Mouse (Mus musculus) gastrocnemius, postnatal 25 days (tissue): ENCODE measurements around the gene Klk8. TPM values are rescaled to one million over a fixed set of nuclear protein-coding genes. Genes with fewer than 3 reads are reported as not detected.

Experiments used
- DNase-seq: peaks from one replicate; pipeline ENCODE4 v3.0.0; 2022
- total RNA-seq, 2 experiments: library from RNA; stranded (reverse); gene quantifications; 1 replicate in 1 of 2; 2 replicates in 1 of 2; pipeline ENCODE4 v1.2.3; 2021

Gene Klk8
- total RNA-seq, 2 experiments from 2014 or later = 2.1 to 2.9 TPM

DNA sequence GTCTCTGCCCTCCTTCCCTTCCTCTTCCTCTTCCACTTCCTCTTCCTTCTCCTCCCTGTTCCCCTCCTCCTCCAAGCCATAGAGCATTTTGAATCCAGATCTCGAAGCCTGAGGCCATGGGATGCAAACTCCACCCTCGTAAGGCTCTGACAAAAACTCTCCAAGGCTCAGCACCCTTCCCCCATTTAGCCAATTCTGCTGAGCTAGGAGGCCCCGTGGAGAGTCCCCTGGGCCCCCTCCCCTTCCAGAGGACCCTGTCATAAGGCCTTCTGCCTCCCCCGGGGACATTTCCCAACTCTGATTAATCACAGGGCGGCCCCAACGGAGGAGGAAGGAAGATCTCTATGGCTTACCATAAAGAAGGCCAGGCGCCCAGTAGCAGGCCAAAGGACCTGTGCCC, 5.8 kb upstream of the Klk8 start, which contains the start of gene Klk9:
Klk9 (plus strand) TSS at position 301 of the 400 bp plus-strand sequence.
- DNase-seq = no peak

DNA sequence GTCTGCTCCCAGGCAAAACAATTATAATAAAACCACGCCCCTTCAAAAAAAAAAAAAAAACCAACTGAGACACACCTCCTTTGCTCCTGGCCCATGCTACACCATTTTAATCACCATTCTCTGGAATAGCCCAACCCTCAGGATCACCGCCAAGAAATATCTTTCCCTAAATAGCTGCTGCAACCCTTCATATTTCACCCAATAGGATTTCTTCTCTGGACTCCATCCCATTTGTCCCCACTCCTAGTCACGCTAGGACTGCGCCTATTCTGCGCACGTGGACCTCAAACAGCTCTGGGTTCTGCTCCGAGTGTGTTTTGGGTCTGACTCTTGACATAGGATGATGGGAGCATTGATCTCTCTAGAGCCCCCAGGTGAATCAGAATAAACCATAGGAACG, 1.0 kb upstream of the Klk8 start:
- no peak for DNase-seq

DNA sequence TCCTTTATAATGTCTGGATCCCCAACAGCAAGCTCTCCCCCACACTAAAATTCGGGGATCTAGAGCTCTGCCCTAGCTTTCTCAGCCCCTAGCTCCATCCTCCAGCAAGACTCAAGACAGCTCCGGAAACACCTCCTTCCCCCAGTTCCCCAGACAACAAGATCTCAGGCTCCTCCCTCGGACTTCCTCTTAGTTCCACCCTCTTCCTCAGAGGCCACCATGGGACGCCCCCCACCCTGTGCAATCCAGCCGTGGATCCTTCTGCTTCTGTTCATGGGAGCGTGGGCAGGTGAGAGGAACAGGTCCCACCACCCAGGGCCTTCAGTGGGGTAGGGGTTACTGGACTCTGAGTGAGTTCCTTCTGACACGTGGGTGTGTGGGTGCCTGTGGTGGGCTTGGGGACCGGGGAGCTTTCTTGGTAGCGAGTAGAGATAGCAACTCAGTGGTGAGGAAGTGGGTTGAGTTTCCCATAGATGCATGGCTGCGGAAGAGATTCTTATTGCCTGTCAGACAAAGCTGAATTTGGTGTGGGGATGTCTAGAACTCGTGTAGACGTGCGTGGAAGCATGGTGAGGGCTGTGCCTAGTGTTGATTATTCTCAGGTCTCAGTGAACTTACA, 576 bp downstream of the Klk8 start:
- DNase-seq = no peak

DNA sequence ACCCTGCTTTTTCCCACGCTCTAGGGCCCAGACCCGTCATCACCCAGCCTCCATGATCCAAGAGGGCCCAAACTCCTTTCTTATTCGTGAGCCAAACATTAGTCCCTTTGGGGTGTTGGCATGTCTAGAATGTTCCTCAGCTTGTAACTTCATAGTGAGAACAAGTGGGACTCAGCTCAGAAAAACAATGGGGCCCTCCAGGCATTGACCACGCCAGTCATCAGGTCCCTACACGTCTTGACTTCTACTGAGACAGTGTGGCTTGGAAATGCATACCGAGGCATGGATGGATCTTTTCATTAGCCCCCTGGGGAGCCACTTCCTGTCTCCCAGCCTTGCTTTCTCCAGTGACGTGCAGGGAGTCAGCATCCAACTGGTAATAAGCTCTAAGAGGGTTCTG, 2.5 kb downstream of the Klk8 start:
- no peak for DNase-seq

DNA sequence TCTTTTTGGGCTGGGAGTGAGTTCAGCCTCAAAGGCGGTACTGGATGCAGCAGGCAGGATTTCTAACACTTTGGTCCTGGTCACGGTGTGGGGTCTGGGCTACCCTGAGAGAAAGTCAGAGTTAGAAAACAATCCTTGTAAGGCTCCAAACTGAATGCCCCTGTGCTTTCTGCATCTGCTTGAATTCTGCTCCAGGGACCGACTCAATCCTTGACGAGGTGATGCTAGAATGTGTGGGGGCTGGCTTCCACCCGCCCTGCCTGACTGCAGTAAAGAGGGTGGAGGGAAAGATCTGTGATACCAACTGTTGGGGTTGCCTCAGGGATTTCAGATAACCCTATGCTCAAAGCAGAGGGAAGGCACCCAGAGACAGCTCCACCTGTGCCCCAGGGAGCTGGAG, 13.6 kb downstream of the Klk8 start, which contains the start of gene Klk7:
Klk7 (plus strand) TSS at position 301 of the 400 bp plus-strand sequence.
- DNase-seq = no peak

DNA sequence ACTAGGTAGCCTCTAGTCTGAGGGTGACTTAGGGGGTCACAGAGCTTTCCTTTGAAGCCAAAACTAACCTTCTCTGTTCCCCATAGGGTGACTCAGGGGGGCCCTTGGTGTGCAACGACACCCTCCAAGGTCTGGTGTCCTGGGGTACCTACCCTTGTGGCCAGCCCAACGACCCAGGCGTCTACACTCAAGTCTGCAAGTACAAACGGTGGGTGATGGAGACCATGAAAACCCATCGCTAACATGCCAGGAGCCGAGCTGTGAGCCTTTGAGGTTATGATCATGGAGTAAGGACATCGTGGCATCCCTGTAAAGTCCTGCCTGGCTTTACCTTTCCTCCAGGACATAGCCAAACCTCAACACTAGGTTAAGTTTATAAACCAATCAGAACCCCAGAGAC, 17.8 kb downstream of the Klk8 start:
- DNase-seq = no peak

DNA sequence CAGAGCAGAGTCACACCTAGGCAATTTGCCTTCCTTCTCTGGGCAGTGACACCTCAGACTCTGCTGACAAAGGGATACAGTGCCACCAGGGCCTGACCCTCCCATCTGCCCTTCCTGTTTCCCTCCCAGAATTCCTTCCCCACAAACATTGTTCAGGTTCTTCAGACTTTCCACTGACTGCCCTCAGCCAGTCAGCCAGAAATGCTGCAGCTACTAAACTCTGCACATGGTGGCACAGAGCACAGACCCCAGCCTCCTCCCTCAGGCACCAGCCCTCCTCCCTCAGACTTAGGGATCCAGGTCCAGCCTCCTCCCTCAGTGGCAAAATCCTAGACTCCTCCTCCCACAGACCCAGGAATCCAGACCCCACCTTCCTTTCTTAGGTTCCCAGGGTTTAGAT, 19.4 kb downstream of the Klk8 start:
- DNase-seq = no peak

DNA sequence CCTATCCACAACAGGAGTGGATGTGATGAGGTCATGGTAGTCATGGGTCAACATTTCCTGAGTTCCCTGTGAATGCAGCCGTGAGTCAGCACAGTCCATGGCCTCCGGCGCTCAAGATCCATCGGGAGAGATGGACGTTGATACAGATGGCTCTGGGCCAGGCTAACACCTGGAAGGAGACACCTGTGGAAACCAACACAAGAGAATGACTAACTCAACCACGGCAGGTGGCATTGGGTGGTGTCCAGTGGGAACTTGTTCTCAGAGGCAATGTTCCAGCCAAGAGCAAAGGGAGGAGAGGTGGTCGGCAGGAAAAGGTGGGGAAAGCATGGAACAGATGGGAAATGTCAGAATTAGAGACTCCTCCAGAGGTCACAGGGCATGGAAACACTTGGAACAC, 24.2 kb downstream of the Klk8 start:
- DNase-seq = no peak

DNA sequence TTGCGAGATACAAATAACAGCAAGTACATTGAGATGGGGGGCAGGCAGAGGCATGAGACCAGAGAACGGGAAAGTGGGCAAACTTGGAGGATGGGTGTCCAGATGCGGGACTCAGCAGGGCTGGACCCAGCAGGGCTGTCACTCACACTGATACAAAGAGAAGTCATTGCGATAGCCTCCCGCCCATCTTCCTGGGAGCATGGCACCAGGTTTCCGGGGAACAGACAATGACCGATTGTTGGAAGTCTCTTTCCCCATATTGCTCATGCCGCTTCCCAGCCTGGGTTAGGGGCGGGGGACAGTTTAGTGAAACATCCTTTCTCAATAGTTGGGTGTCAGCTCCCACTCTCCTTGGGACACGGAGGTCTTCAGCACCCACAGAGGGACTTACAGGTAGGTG, 26.8 kb downstream of the Klk8 start, which contains the start of gene Klk6:
Klk6 (plus strand) TSS at position 301 of the 400 bp plus-strand sequence.
- DNase-seq = no peak

DNA sequence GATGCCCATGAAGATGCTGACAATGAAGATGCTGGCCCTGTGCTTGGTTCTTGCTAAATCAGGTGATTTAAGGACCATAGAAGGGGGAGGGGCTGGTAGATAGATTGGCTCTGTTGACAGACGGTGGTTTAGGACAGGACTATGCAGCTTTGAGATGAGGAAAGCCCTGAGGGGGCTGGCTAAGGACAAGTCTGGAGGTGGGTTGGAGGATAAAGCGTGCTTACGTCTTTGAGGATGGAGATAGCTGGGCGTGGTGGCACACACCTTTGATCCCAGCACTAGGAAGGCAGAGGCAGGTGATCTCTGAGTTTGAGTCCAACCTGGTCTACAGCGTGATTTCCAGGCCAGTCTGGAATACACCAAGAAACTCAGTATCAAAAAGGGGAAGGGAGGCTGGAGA, 28.7 kb downstream of the Klk8 start:
- no peak for DNase-seq

DNA sequence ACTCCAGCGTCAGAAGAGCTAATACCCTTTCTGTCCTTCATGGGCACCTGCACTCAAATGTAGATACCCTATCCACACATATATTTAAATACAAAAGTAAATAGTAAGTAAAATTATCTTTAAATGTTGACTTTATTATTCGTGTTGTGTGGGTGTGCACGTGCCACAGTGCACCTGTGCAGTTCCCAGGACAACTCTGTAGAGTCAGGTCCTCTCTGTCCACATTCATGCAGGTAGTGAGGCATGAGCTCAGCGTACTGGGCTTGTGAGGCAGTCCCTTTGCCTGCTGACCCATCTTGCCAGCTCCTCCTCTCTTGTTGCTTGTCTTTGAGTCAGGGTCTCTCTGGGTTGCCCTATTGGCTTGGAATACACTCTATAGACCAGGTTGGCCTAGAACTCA, 30.3 kb downstream of the Klk8 start:
- DNase-seq = no peak

DNA sequence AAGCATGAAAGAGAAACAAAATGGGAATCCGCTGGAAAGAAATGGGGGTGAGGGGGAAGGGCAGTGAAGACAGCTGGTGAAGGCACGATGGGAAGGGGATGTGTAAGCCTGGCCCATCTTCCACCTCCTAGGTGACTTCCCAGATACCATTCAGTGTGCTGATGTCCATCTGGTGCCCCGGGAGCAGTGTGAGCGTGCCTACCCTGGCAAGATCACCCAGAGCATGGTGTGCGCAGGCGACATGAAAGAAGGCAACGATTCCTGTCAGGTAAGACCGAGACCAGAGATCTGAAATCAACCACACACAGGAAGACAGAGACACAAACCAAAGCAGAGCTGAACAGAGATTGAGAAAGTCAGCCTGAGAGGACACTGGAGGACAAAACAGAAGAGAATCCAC, 31.6 kb downstream of the Klk8 start:
- no peak for DNase-seq

DNA sequence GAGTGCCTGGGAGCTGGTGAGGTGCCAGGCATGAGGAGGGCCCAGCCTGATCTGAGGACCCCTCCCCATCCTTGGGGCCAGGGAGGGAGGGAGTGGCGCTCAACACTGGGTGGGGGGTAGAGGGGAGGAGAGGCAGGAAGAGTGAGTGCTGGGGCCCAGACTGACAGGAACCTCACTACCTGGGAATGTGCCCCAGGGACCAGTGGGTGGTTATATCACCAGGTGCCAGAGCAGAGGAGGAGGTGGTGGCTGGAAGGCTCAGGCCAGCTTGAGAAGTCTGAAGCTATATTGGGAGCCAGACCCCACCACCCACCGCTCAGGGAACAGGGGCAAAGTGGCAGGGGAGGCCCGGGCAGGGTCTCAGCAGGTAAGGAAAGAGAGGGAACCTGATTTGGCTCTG, 44.3 kb downstream of the Klk8 start, which contains the start of gene Klk5:
Klk5 (plus strand) TSS at position 271 of the 400 bp plus-strand sequence.
- DNase-seq = no peak

DNA sequence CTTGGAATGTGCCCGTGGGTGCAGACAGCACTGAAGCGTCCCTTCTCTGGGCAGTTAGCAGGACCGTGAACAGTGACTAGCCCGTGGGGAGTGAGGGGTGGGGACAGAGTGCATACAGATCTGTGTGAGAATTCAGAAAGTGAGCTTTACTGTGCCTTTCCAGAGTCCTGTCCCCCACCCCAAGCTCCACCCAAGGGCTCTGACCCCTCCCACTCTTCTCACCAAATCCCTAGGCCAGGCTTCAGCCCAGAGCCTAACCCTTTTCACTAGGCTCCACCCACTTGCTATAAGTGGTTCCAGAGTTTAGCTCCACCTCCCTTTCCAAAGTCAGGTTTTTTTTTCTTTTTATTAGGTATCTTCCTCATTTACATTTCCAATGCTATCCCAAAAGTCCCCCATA, 46.4 kb downstream of the Klk8 start:
- DNase-seq = no peak

DNA sequence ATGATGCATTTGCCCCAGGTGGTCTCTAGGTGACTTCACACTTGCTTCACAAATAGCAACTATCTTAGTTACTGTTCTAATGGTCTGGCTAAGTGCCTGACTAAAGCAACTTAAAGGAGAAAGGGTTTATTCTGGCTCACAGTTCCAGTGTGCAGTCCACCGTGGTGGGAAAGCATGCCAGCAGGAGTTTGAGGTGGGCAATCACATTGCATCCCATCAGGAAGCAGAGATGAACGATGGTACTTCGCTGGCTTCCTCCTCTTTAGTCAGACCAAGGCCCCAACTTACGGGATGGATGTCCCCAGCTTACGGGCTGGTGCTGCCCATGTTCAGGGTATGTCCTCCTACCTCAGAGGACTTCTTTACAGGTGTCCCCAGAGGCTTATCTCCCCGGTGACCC, 54.2 kb downstream of the Klk8 start:
- DNase-seq = no peak

Other genes starting within 250 kb of the Klk8 start
- gene Zfp658, start 235.3 kb upstream of the Klk8 start, total RNA-seq = under 1 TPM; 0.38 to 0.61 TPM
- gene Zfp719, start 218.0 kb upstream of the Klk8 start, total RNA-seq = 1 to 10 TPM; 3.5 to 3.6 TPM
- gene Zfp819, start 190.4 kb upstream of the Klk8 start, total RNA-seq = not detected
- gene Ceacam18, start 162.9 kb upstream of the Klk8 start, total RNA-seq = not detected
- gene Siglece, start 137.4 kb upstream of the Klk8 start, total RNA-seq = under 1 TPM; 0.31 to 0.32 TPM
- gene Ctu1, start 125.6 kb upstream of the Klk8 start, total RNA-seq = 1 to 10 TPM; 2.1 to 2.3 TPM
- gene Klk14, start 107.2 kb upstream of the Klk8 start, total RNA-seq = not detected
- gene Klk13, start 85.0 kb upstream of the Klk8 start, total RNA-seq = not detected
- gene Klk12, start 28.7 kb upstream of the Klk8 start, total RNA-seq = not detected
- gene Klk11, start 23.0 kb upstream of the Klk8 start, total RNA-seq = not detected
- 1 to 10 TPM in 1 of 2 experiments, under 1 TPM in 1; 0.79 to 1.2 TPM for gene Klk10, start 16.5 kb upstream of the Klk8 start, total RNA-seq
- gene Klk9, start 5.7 kb upstream of the Klk8 start, total RNA-seq = not detected
- not detected for gene Klk7, start 13.7 kb downstream of the Klk8 start, total RNA-seq
- not detected for gene Klk6, start 26.9 kb downstream of the Klk8 start, total RNA-seq
- gene Klk5, start 44.4 kb downstream of the Klk8 start, total RNA-seq = not detected
- not detected for gene Klk4, start 83.6 kb downstream of the Klk8 start, total RNA-seq
- gene Klk15, start 136.2 kb downstream of the Klk8 start, total RNA-seq = not detected
- not detected for gene Klk1b8, start 153.1 kb downstream of the Klk8 start, total RNA-seq
- gene Klk1b1, start 169.2 kb downstream of the Klk8 start, total RNA-seq = not detected
- gene Klk1b9, start 178.5 kb downstream of the Klk8 start, total RNA-seq = not detected
- gene Klk1b11, start 198.3 kb downstream of the Klk8 start, total RNA-seq = not detected
- under 1 TPM; 0.19 to 0.26 TPM for gene Klk1b26, start 214.6 kb downstream of the Klk8 start, total RNA-seq